8 mouse cellular contexts compared by ENCODE assay signal in genomic region chr14:21992321-21992885, GRCm38 (mm10). TPM values are rescaled to one million over a fixed set of nuclear protein-coding genes. Genes with fewer than 3 reads are reported as not detected.
DNase-seq lines count a peak whose midpoint lies in the region; ATAC-seq lines count a peak whose summit lies in the region.

No protein-coding gene starts in this region.

- H3K9me3 ChIP-seq in heart, embryonic 10.5 days, result no peaks in the 10 kb centered on the region
- H3K9me3 ChIP-seq in heart, embryonic 11.5 days (replicated peaks; ENCODE audit: control insufficient read depth, low read length), result no peaks in the 10 kb centered on the region
- H3K9me3 ChIP-seq in forebrain, embryonic 15.5 days, result no peaks in the 10 kb centered on the region
- H3K9me3 ChIP-seq in kidney, embryonic 16.5 days (ENCODE audit: low read length), result no peaks in the 10 kb centered on the region
- H3K9me3 ChIP-seq in neural tube, embryonic 14.5 days (ENCODE audit: control insufficient read depth, low read length), result no peaks in the 10 kb centered on the region
- H3K9me3 ChIP-seq in liver, embryonic 11.5 days (ENCODE audit: control insufficient read depth, low read length), result no peaks in the 10 kb centered on the region

- H3K4me2 ChIP-seq in heart, embryonic 11.5 days, result no peak overlapping the region
- peak overlapping the region; percentile 2; the same call in 1 of the 2 replicates for H3K4me2 ChIP-seq in forebrain, embryonic 15.5 days (replicated peaks)
- peak overlapping the region; percentile 90 for H3K4me2 ChIP-seq in kidney, embryonic 16.5 days (replicated peaks; ENCODE audit: low read depth, low read length)
- H3K4me2 ChIP-seq in neural tube, embryonic 14.5 days (ENCODE audit: low read depth, low read length), result peak overlapping the region; percentile 81
- H3K4me2 ChIP-seq in liver, embryonic 11.5 days, result no peak overlapping the region

- ATAC-seq in heart, embryonic 11.5 days (replicated peaks; ENCODE audit: insufficient number of reproducible peaks, low FRiP score, low TSS enrichment), result no peak
- ATAC-seq in forebrain, embryonic 15.5 days (replicated peaks), result no peak
- ATAC-seq in kidney, embryonic 16.5 days (ENCODE audit: low FRiP score, low TSS enrichment), result no peak
- ATAC-seq in neural tube, embryonic 14.5 days (ENCODE audit: low read depth), result no peak
- no peak for ATAC-seq in liver, embryonic 11.5 days (replicated peaks; ENCODE audit: low FRiP score)

- H3K36me3 ChIP-seq in heart, embryonic 10.5 days, result no peaks in the 10 kb centered on the region
- H3K36me3 ChIP-seq in heart, embryonic 11.5 days (ENCODE audit: control insufficient read depth, insufficient read depth, low read length), result no peaks in the 10 kb centered on the region
- H3K36me3 ChIP-seq in forebrain, embryonic 15.5 days, result no peaks in the 10 kb centered on the region
- no peaks in the 10 kb centered on the region for H3K36me3 ChIP-seq in kidney, embryonic 16.5 days (ENCODE audit: insufficient read depth, low read length)
- no peaks in the 10 kb centered on the region for H3K36me3 ChIP-seq in neural tube, embryonic 14.5 days (ENCODE audit: control insufficient read depth, insufficient read depth, low read length)
- H3K36me3 ChIP-seq in liver, embryonic 11.5 days (ENCODE audit: control insufficient read depth, insufficient read depth, low read length), result no peaks in the 10 kb centered on the region

- 42% methylated on average over 4 of the region's 4 CpGs for WGBS in heart, embryonic 10.5 days
- 51% methylated on average over 4 of the region's 4 CpGs for WGBS in heart, embryonic 11.5 days (ENCODE audit: insufficient replicate concordance)
- WGBS in forebrain, embryonic 15.5 days, result 41% methylated on average over 4 of the region's 4 CpGs
- 70% methylated on average over 4 of the region's 4 CpGs for WGBS in kidney, embryonic 16.5 days
- WGBS in neural tube, embryonic 14.5 days, result 45% methylated on average over 4 of the region's 4 CpGs
- 39% methylated on average over 4 of the region's 4 CpGs for WGBS in liver, embryonic 11.5 days

- DNase-seq in heart, embryonic 10.5 days (ENCODE audit: low spot score), result no peak
- DNase-seq in liver, embryonic 11.5 days (ENCODE audit: low spot score), result no peak
- DNase-seq in cerebellum, adult 11-12 months, result no peak
- no peak for DNase-seq in MN1 (ENCODE audit: low spot score)

- H3K27ac ChIP-seq in heart, embryonic 10.5 days, result no peak overlapping the region
- H3K27ac ChIP-seq in heart, embryonic 11.5 days (ENCODE audit: low read depth, low read length), result no peak overlapping the region
- H3K27ac ChIP-seq in forebrain, embryonic 15.5 days (replicated peaks), result no peak overlapping the region
- H3K27ac ChIP-seq in kidney, embryonic 16.5 days (ENCODE audit: low read length), result peak overlapping the region; percentile 98; the same call in 1 of the 2 replicates
- no peak overlapping the region for H3K27ac ChIP-seq in neural tube, embryonic 14.5 days (ENCODE audit: low read depth, low read length)
- no peak overlapping the region for H3K27ac ChIP-seq in liver, embryonic 11.5 days (ENCODE audit: low read depth, low read length)

- H3K4me3 ChIP-seq in heart, embryonic 10.5 days, result 0 out of 2 replicates have a peak overlapping the region, but pooled peaks have one; percentile 15
- H3K4me3 ChIP-seq in heart, embryonic 11.5 days (ENCODE audit: low read depth, low read length), result no peak overlapping the region
- H3K4me3 ChIP-seq in forebrain, embryonic 15.5 days, result no peak overlapping the region
- H3K4me3 ChIP-seq in kidney, embryonic 16.5 days (ENCODE audit: low read length), result peak overlapping the region; percentile 78
- H3K4me3 ChIP-seq in neural tube, embryonic 14.5 days (ENCODE audit: low read depth, low read length), result peak overlapping the region; percentile 84; the same call in 1 of the 2 replicates
- H3K4me3 ChIP-seq in liver, embryonic 11.5 days (ENCODE audit: low read depth, low read length), result no peak overlapping the region

- peaks cover 71% of the 10 kb centered on the region for H3K27me3 ChIP-seq in heart, embryonic 10.5 days (ENCODE audit: insufficient read depth, poor library complexity, severe bottlenecking)
- peaks cover 65% of the 10 kb centered on the region for H3K27me3 ChIP-seq in heart, embryonic 11.5 days (ENCODE audit: control insufficient read depth, insufficient read depth, low read length)
- H3K27me3 ChIP-seq in forebrain, embryonic 15.5 days, result peaks cover 74% of the 10 kb centered on the region
- H3K27me3 ChIP-seq in kidney, embryonic 16.5 days (ENCODE audit: insufficient read depth, low read length), result no peaks in the 10 kb centered on the region
- no peaks in the 10 kb centered on the region for H3K27me3 ChIP-seq in neural tube, embryonic 14.5 days (ENCODE audit: control insufficient read depth, insufficient read depth, low read length)
- H3K27me3 ChIP-seq in liver, embryonic 11.5 days (replicated peaks; ENCODE audit: control insufficient read depth, insufficient read depth, low read length), result peaks cover 92% of the 10 kb centered on the region

- H3K9ac ChIP-seq in heart, embryonic 11.5 days (ENCODE audit: low read depth, low read length), result no peak overlapping the region
- no peak overlapping the region for H3K9ac ChIP-seq in forebrain, embryonic 15.5 days (replicated peaks)
- peak overlapping the region; percentile 91 for H3K9ac ChIP-seq in kidney, embryonic 16.5 days (replicated peaks; ENCODE audit: low read length)
- no peak overlapping the region for H3K9ac ChIP-seq in neural tube, embryonic 14.5 days (replicated peaks; ENCODE audit: low read depth, low read length)
- H3K9ac ChIP-seq in liver, embryonic 11.5 days (ENCODE audit: low read depth, low read length), result no peak overlapping the region

- H3K4me1 ChIP-seq in heart, embryonic 10.5 days, result peaks cover 47% of the 10 kb centered on the region
- peaks cover 22% of the 10 kb centered on the region for H3K4me1 ChIP-seq in heart, embryonic 11.5 days (ENCODE audit: control insufficient read depth, insufficient read depth, low read length)
- H3K4me1 ChIP-seq in forebrain, embryonic 15.5 days, result peaks cover 49% of the 10 kb centered on the region
- peaks cover 38% of the 10 kb centered on the region for H3K4me1 ChIP-seq in kidney, embryonic 16.5 days (ENCODE audit: insufficient read depth, low read length)
- H3K4me1 ChIP-seq in neural tube, embryonic 14.5 days (ENCODE audit: control insufficient read depth, insufficient read depth, low read length), result peaks cover 25% of the 10 kb centered on the region
- H3K4me1 ChIP-seq in liver, embryonic 11.5 days (replicated peaks; ENCODE audit: control insufficient read depth, insufficient read depth, low read length), result peaks cover 20% of the 10 kb centered on the region

RNA-seq across cellular contexts. Expression of gene Zfp503, which starts 3.0 kb away (rescaled TPM):
- 3.2 and 13.4 TPM in 2 replicates for polyA plus RNA-seq in heart, embryonic 10.5 days (2016; fragmentation: Nextera tagmentation; extraction: Ambion mirVana)
- 2.3 and 3.3 TPM in 2 replicates for polyA plus RNA-seq in heart, embryonic 11.5 days (2014; fragmentation: Nextera tagmentation; extraction: Ambion mirVana)
- 7.4 TPM in 2 replicates for polyA plus RNA-seq in forebrain, embryonic 15.5 days (2015; fragmentation: Nextera tagmentation; extraction: Ambion mirVana)
- 24.6 and 27.5 TPM in 2 replicates for polyA plus RNA-seq in kidney, embryonic 16.5 days (2015; fragmentation: Nextera tagmentation; extraction: Ambion mirVana)
- 7.0 TPM in 2 replicates for polyA plus RNA-seq in neural tube, embryonic 14.5 days (2014; fragmentation: Nextera tagmentation; extraction: Ambion mirVana)
- polyA plus RNA-seq in liver, embryonic 11.5 days (2014; fragmentation: Nextera tagmentation; extraction: Ambion mirVana), result 3.1 and 4.1 TPM in 2 replicates

RNA-seq across cellular contexts. Expression of gene Lrmda, which starts 27.1 kb away (rescaled TPM):
- polyA plus RNA-seq in heart, embryonic 10.5 days (2016; fragmentation: Nextera tagmentation; extraction: Ambion mirVana), result 0.60 and 1.1 TPM in 2 replicates
- polyA plus RNA-seq in heart, embryonic 11.5 days (2014; fragmentation: Nextera tagmentation; extraction: Ambion mirVana), result 0.23 and 0.70 TPM in 2 replicates
- 0.15 TPM in 1 of 2 replicates, not detected in the other for polyA plus RNA-seq in forebrain, embryonic 15.5 days (2015; fragmentation: Nextera tagmentation; extraction: Ambion mirVana)
- 0.45 and 0.76 TPM in 2 replicates for polyA plus RNA-seq in kidney, embryonic 16.5 days (2015; fragmentation: Nextera tagmentation; extraction: Ambion mirVana)
- polyA plus RNA-seq in neural tube, embryonic 14.5 days (2014; fragmentation: Nextera tagmentation; extraction: Ambion mirVana), result 0.28 and 0.35 TPM in 2 replicates
- 0.30 and 0.53 TPM in 2 replicates for polyA plus RNA-seq in liver, embryonic 11.5 days (2014; fragmentation: Nextera tagmentation; extraction: Ambion mirVana)

Comparison
In these comparisons a context has a peak if more than half of its experiments do, and no peak if none do; other contexts are left out.
1. H3K4me3 ChIP-seq: peak in heart, embryonic 10.5 days (single experiment), kidney, embryonic 16.5 days (single experiment) and neural tube, embryonic 14.5 days (single experiment); none in heart, embryonic 11.5 days (single experiment), forebrain, embryonic 15.5 days (single experiment) and liver, embryonic 11.5 days (single experiment).
2. H3K4me2 ChIP-seq: peak in forebrain, embryonic 15.5 days (single experiment), kidney, embryonic 16.5 days (single experiment) and neural tube, embryonic 14.5 days (single experiment); none in heart, embryonic 11.5 days (single experiment) and liver, embryonic 11.5 days (single experiment).